Mouse (Mus musculus): ENCODE data around the gene Plekhg1. TPM values are rescaled to one million over a fixed set of nuclear protein-coding genes. Genes with fewer than 3 reads are reported as not detected.

The Plekhg1 gene
- polyA plus RNA-seq, 1 experiment: under 0.01 TPM

DNA sequence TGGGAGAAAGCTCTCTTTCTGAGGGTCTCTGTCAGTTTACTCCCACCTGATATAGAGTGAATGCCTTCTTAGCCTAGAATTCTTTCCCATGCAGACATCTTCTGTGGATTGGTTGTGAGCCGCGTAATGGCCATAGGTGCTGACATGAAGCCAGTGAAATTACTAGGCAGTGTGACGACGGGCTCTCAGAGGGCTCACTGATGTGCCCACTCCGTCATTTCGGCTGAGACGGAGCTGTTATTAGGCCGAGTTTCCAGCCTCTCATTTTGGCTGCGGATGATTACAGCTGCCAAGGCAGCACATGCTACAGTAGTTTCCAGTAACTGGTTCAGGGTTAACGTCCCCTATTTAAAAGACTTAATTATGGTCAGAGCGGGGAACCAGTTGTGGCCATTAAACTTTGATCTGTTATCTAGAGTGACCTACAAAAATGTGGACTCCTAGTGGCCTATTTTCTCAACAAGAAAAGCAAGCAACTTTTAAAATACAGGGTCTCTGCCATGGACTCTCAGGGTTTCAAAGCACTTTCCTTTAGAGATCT, 160.3 kb downstream of the Plekhg1 start:
- Histone ChIP-seq H3K4me3 (no peak overlapping the region), H3K36me3 (ENCODE audit: control insufficient read depth, insufficient read depth) (no peaks in the 10 kb centered on the region), H3K79me2 (ENCODE audit: control insufficient read depth, insufficient read depth) (no peaks in the 10 kb centered on the region), H3K27me3 (ENCODE audit: control insufficient read depth, insufficient read depth, insufficient read length) (no peaks in the 10 kb centered on the region), H3ac (ENCODE audit: control insufficient read depth, insufficient read length) (no peak overlapping the region), H3K4me2 (ENCODE audit: low read depth) (no peak overlapping the region)
- TF ChIP-seq SRF (IDR thresholded peaks at IDR 0.05; ENCODE audit: control insufficient read depth, insufficient read length, low read depth) (no peak), MYOG (IDR thresholded peaks at IDR 0.05; ENCODE audit: control insufficient read depth in 1 of 3, insufficient read depth in 1 of 3, insufficient read length in 2 of 3, low read depth in 2 of 3) (no peak), REST (IDR thresholded peaks at IDR 0.05; ENCODE audit: insufficient read depth, insufficient read length) (no peak), MAX (IDR thresholded peaks at IDR 0.05; ENCODE audit: low read depth) (no peak), TCF12 (IDR thresholded peaks at IDR 0.05; ENCODE audit: insufficient read depth, poor library complexity, severe bottlenecking) (no peak), MYOD1 (IDR thresholded peaks at IDR 0.05; ENCODE audit: control insufficient read depth in 1 of 3, insufficient read length in 2 of 3, low read depth in 2 of 3) (no peak), POLR2A (IDR thresholded peaks at IDR 0.05; ENCODE audit: insufficient read length, low read depth) (no peak), TCF3 (IDR thresholded peaks at IDR 0.05; ENCODE audit: insufficient read length, low read depth) (no peak), E2F4 (IDR thresholded peaks at IDR 0.05; ENCODE audit: insufficient read depth) (no peak), USF1 (IDR thresholded peaks at IDR 0.05; ENCODE audit: low read depth) (no peak), POLR2AphosphoS2 (IDR thresholded peaks at IDR 0.05; ENCODE audit: insufficient read length, low read depth) (no peak), CEBPB (IDR thresholded peaks at IDR 0.05; ENCODE audit: insufficient read depth, poor library complexity, severe bottlenecking) (no peak)

DNA sequence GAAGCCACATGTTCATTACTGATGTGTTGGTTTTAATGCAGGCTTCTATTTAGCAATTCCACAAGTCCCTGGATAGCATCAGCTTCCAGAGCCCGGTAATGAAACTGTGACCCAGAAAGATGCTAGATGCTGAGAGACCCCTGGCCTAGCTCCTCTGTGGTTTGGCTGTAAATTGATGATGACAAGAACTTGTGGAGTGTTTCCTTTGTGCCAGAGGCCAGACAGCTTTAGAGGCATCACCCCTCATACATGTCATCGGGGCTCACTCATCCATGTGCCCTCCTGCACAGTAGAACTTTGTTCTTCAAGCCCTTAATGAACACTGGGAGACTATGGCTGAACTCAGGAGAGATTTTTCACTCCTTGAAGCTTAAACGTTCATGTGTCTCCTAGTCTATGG, 165.6 kb downstream of the Plekhg1 start:
- H3K4me3 ChIP-seq: no peak overlapping the region
- H3ac ChIP-seq (ENCODE audit: control insufficient read depth, insufficient read length): no peak overlapping the region
- no peak overlapping the region for H3K4me2 ChIP-seq (ENCODE audit: low read depth)

DNA sequence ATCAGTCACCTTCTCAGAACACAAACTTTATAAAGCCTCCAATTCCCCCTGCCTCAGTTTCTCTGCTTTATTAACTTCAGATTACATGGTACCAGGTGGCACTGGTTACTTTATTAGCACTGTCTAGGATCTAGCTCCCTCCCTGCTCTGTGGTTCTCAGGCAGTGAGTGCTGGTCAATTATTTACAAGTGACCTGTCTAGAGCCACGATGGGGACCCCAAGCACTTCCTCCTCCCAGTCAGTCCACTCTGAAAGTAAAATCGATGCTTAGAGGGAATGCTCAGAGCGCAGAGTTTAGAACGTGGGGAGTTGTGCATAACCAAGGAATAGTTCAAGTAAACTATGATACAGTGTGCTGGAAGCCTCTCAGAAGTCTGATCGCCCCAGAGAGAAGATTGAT, 173.9 kb downstream of the Plekhg1 start:
- no peaks in the 10 kb centered on the region for H3K36me3 ChIP-seq (ENCODE audit: control insufficient read depth, insufficient read depth)
- TF ChIP-seq POLR2A (IDR thresholded peaks at IDR 0.05; ENCODE audit: insufficient read length, low read depth) (no peak), E2F4 (IDR thresholded peaks at IDR 0.05; ENCODE audit: insufficient read depth) (no peak), MYOD1 (IDR thresholded peaks at IDR 0.05; ENCODE audit: control insufficient read depth in 1 of 3, insufficient read length in 2 of 3, low read depth in 2 of 3) (no peak), SRF (IDR thresholded peaks at IDR 0.05; ENCODE audit: control insufficient read depth, insufficient read length, low read depth) (no peak), MYOG (IDR thresholded peaks at IDR 0.05; ENCODE audit: control insufficient read depth in 1 of 3, insufficient read depth in 1 of 3, insufficient read length in 2 of 3, low read depth in 2 of 3) (no peak), MAX (IDR thresholded peaks at IDR 0.05; ENCODE audit: low read depth) (no peak), TCF3 (IDR thresholded peaks at IDR 0.05; ENCODE audit: insufficient read length, low read depth) (no peak), USF1 (IDR thresholded peaks at IDR 0.05; ENCODE audit: low read depth) (no peak), POLR2AphosphoS2 (IDR thresholded peaks at IDR 0.05; ENCODE audit: insufficient read length, low read depth) (no peak), TCF12 (IDR thresholded peaks at IDR 0.05; ENCODE audit: insufficient read depth, poor library complexity, severe bottlenecking) (no peak), CEBPB (IDR thresholded peaks at IDR 0.05; ENCODE audit: insufficient read depth, poor library complexity, severe bottlenecking) (no peak), REST (IDR thresholded peaks at IDR 0.05; ENCODE audit: insufficient read depth, insufficient read length) (no peak)
- H3K79me2 ChIP-seq (ENCODE audit: control insufficient read depth, insufficient read depth): no peaks in the 10 kb centered on the region
- no peak overlapping the region for H3K4me2 ChIP-seq (ENCODE audit: low read depth)
- H3ac ChIP-seq (ENCODE audit: control insufficient read depth, insufficient read length): no peak overlapping the region
- H3K27me3 ChIP-seq (ENCODE audit: control insufficient read depth, insufficient read depth, insufficient read length): no peaks in the 10 kb centered on the region
- no peak overlapping the region for H3K4me3 ChIP-seq

More for the DNA sequence above, 165.6 kb downstream of the Plekhg1 start:
- Histone ChIP-seq H3K36me3 (ENCODE audit: control insufficient read depth, insufficient read depth) (no peaks in the 10 kb centered on the region), H3K27me3 (ENCODE audit: control insufficient read depth, insufficient read depth, insufficient read length) (no peaks in the 10 kb centered on the region), H3K79me2 (ENCODE audit: control insufficient read depth, insufficient read depth) (no peaks in the 10 kb centered on the region)
- no peak for TF ChIP-seq MYOD1 (IDR thresholded peaks at IDR 0.05; ENCODE audit: control insufficient read depth in 1 of 3, insufficient read length in 2 of 3, low read depth in 2 of 3)
- TF ChIP-seq USF1 (IDR thresholded peaks at IDR 0.05; ENCODE audit: low read depth): no peak
- TF ChIP-seq TCF3 (IDR thresholded peaks at IDR 0.05; ENCODE audit: insufficient read length, low read depth): no peak
- no peak for TF ChIP-seq POLR2A (IDR thresholded peaks at IDR 0.05; ENCODE audit: insufficient read length, low read depth)
- no peak for TF ChIP-seq MYOG (IDR thresholded peaks at IDR 0.05; ENCODE audit: control insufficient read depth in 1 of 3, insufficient read depth in 1 of 3, insufficient read length in 2 of 3, low read depth in 2 of 3)
- TF ChIP-seq SRF (IDR thresholded peaks at IDR 0.05; ENCODE audit: control insufficient read depth, insufficient read length, low read depth): no peak
- TF ChIP-seq REST (IDR thresholded peaks at IDR 0.05; ENCODE audit: insufficient read depth, insufficient read length): no peak
- TF ChIP-seq CEBPB (IDR thresholded peaks at IDR 0.05; ENCODE audit: insufficient read depth, poor library complexity, severe bottlenecking): no peak

DNA sequence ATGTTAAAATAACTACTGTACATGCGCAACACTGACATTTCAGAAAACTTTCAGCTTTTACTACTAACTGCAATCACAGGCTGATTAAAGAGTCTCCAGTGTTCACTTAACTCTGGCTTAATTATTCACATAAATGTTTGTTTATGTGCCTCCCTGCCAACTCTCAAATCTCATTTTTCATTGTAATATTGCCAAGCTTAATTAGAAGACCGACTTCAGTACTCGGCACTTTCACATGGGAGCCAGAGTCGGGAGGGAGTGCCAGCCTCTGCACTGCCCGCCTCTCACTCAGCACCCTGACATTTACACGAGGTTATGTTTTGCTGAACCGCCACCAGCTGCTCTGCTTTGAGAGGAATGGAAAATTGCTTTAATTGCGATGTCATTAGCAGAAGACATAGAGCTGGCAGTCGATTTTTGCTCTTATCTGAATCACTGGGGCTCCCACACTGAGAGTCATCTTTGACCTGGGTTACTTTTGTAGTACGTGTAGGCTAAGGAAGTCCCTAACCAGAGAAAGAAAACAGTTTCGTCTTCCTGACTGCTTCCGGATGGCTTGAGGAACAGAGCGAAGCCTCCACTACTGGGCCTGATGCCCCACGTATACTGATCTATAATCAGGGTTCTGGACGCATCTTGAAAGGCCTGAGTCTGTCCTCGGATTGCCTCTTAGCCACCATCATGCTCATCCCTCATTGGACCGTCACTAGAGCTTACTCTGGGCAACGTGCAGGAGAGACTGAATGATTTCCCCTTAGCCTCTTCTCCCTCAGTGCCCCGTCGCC, 180.4 kb downstream of the Plekhg1 start:
- no peak overlapping the region for H3K4me3 ChIP-seq
- no peaks in the 10 kb centered on the region for H3K79me2 ChIP-seq (ENCODE audit: control insufficient read depth, insufficient read depth)
- no peak overlapping the region for H3ac ChIP-seq (ENCODE audit: control insufficient read depth, insufficient read length)
- no peaks in the 10 kb centered on the region for H3K27me3 ChIP-seq (ENCODE audit: control insufficient read depth, insufficient read depth, insufficient read length)
- TF ChIP-seq USF1 (IDR thresholded peaks at IDR 0.05; ENCODE audit: low read depth) (no peak), MYOG (IDR thresholded peaks at IDR 0.05; ENCODE audit: control insufficient read depth in 1 of 3, insufficient read depth in 1 of 3, insufficient read length in 2 of 3, low read depth in 2 of 3) (no peak), E2F4 (IDR thresholded peaks at IDR 0.05; ENCODE audit: insufficient read depth) (no peak), MAX (IDR thresholded peaks at IDR 0.05; ENCODE audit: low read depth) (no peak), CEBPB (IDR thresholded peaks at IDR 0.05; ENCODE audit: insufficient read depth, poor library complexity, severe bottlenecking) (no peak), TCF12 (IDR thresholded peaks at IDR 0.05; ENCODE audit: insufficient read depth, poor library complexity, severe bottlenecking) (no peak), TCF3 (IDR thresholded peaks at IDR 0.05; ENCODE audit: insufficient read length, low read depth) (no peak), POLR2A (IDR thresholded peaks at IDR 0.05; ENCODE audit: insufficient read length, low read depth) (no peak), MYOD1 (IDR thresholded peaks at IDR 0.05; ENCODE audit: control insufficient read depth in 1 of 3, insufficient read length in 2 of 3, low read depth in 2 of 3) (no peak), POLR2AphosphoS2 (IDR thresholded peaks at IDR 0.05; ENCODE audit: insufficient read length, low read depth) (no peak), REST (IDR thresholded peaks at IDR 0.05; ENCODE audit: insufficient read depth, insufficient read length) (no peak), SRF (IDR thresholded peaks at IDR 0.05; ENCODE audit: control insufficient read depth, insufficient read length, low read depth) (no peak)
- H3K4me2 ChIP-seq (ENCODE audit: low read depth): no peak overlapping the region
- no peaks in the 10 kb centered on the region for H3K36me3 ChIP-seq (ENCODE audit: control insufficient read depth, insufficient read depth)

All from myocyte (in vitro differentiated cells).